Mouse (Mus musculus): ENCODE data around the gene Gnas. TPM values are rescaled to one million over a fixed set of nuclear protein-coding genes. Genes with fewer than 3 reads are reported as not detected.

Gnas gene
- total RNA-seq (2021): 1,000 to 10,000 TPM; 3,196 to 3,475 TPM
- long read RNA-seq, experiment 1, transcript Gnas-211 (13 exons, 2,465 nt): minor isoform, 203 of 2,537 reads
- long read RNA-seq, experiment 1, transcript Gnas-208 (12 exons, 1,716 nt): major isoform, 1,299 of 2,537 reads
- long read RNA-seq, experiment 1, transcript Gnas-207 (11 exons, 1,789 nt): minor isoform, 281 of 2,537 reads
- long read RNA-seq, experiment 1, transcript Gnas-206 (11 exons, 1,695 nt): minor isoform, 134 of 2,537 reads
- long read RNA-seq, experiment 1, partial matches to known transcripts: 345 of 2,537 reads
- long read RNA-seq, experiment 1, other reads (novel, unspliced or antisense): 135 of 2,537 reads
- long read RNA-seq, experiment 2, transcript Gnas-208 (12 exons, 1,716 nt): major isoform, 1,485 of 2,900 reads
- long read RNA-seq, experiment 2, transcript Gnas-206 (11 exons, 1,695 nt): minor isoform, 123 of 2,900 reads
- long read RNA-seq, experiment 2, transcript Gnas-207 (11 exons, 1,789 nt): minor isoform, 299 of 2,900 reads
- long read RNA-seq, experiment 2, transcript Gnas-211 (13 exons, 2,465 nt): minor isoform, 334 of 2,900 reads
- long read RNA-seq, experiment 2, partial matches to known transcripts: 306 of 2,900 reads
- long read RNA-seq, experiment 2, other reads (novel, unspliced or antisense): 224 of 2,900 reads

- DNase-seq (ENCODE audit: low spot score in 2 of 2): peak in 1 of 2 experiments; percentile 74
Measured at GRCm38 (mm10) chr2:174284011-174284410, at the start of gene Gnas. TSS of gene Gnas (plus strand) at chr2:174284320.

GRCm38 (mm10) chr2:174242431-174242830, 41.7 kb upstream of the Gnas start:
- DNase-seq (ENCODE audit: low spot score in 2 of 2): no peak

GRCm38 (mm10) chr2:174251963-174252362, 32.2 kb upstream of the Gnas start:
- no peak for DNase-seq (ENCODE audit: low spot score in 2 of 2)

GRCm38 (mm10) chr2:174257312-174257711, 26.8 kb upstream of the Gnas start:
- no peak for DNase-seq (ENCODE audit: low spot score in 2 of 2)

GRCm38 (mm10) chr2:174260004-174260403, 24.1 kb upstream of the Gnas start:
- DNase-seq (ENCODE audit: low spot score in 2 of 2): no peak

- DNase-seq (ENCODE audit: low spot score in 2 of 2): no peak
Measured at GRCm38 (mm10) chr2:174260908-174261800, 23.0 kb upstream of the Gnas start.

- no peak for DNase-seq (ENCODE audit: low spot score in 2 of 2)
Measured at GRCm38 (mm10) chr2:174261801-174262200, 22.3 kb upstream of the Gnas start.

GRCm38 (mm10) chr2:174263110-174263815, 20.9 kb upstream of the Gnas start:
- DNase-seq (ENCODE audit: low spot score in 2 of 2): no peak

- no peak for DNase-seq (ENCODE audit: low spot score in 2 of 2)
Measured at GRCm38 (mm10) chr2:174264248-174264647, 19.9 kb upstream of the Gnas start.

- DNase-seq (ENCODE audit: low spot score in 2 of 2): peak in 1 of 2 experiments; percentile 37
Measured at GRCm38 (mm10) chr2:174270416-174270815, 13.7 kb upstream of the Gnas start.

GRCm38 (mm10) chr2:174271459-174271858, 12.7 kb upstream of the Gnas start:
- DNase-seq (ENCODE audit: low spot score in 2 of 2): no peak

GRCm38 (mm10) chr2:174273131-174273530, 11.0 kb upstream of the Gnas start:
- no peak for DNase-seq (ENCODE audit: low spot score in 2 of 2)

GRCm38 (mm10) chr2:174273961-174274360, 10.2 kb upstream of the Gnas start:
- no peak for DNase-seq (ENCODE audit: low spot score in 2 of 2)

- no peak for DNase-seq (ENCODE audit: low spot score in 2 of 2)
Measured at GRCm38 (mm10) chr2:174279771-174280170, 4.3 kb upstream of the Gnas start.

- DNase-seq (ENCODE audit: low spot score in 2 of 2): no peak
Measured at GRCm38 (mm10) chr2:174283341-174283740, 779 bp upstream of the Gnas start.

GRCm38 (mm10) chr2:174284807-174285457, 812 bp downstream of the Gnas start:
- DNase-seq (ENCODE audit: low spot score in 2 of 2): peak in 1 of 2 experiments; percentile 58

- no peak for DNase-seq (ENCODE audit: low spot score in 2 of 2)
Measured at GRCm38 (mm10) chr2:174285921-174286470, 1.9 kb downstream of the Gnas start.

GRCm38 (mm10) chr2:174287921-174288320, 3.8 kb downstream of the Gnas start:
- no peak for DNase-seq (ENCODE audit: low spot score in 2 of 2)

- no peak for DNase-seq (ENCODE audit: low spot score in 2 of 2)
Measured at GRCm38 (mm10) chr2:174288673-174289430, 4.7 kb downstream of the Gnas start.
